Mouse (Mus musculus) midbrain, embryonic 10.5 days (tissue): ENCODE data around the gene Dlg2. TPM values are rescaled to one million over a fixed set of nuclear protein-coding genes. Genes with fewer than 3 reads are reported as not detected.

ENCODE experiments used
- DNase-seq: peaks from one replicate; pipeline ENCODE4 v3.0.0-alpha.2; 2017; ENCODE audit warnings: low spot score
- H3K27ac ChIP-seq: fragments of 300-500 bp; sonication (generic); replicated peaks from 2 replicates; pipeline ENCODE4 v1.5.1; 2016; ENCODE audit warnings: mild to moderate bottlenecking
- H3K27me3 ChIP-seq: fragments of 300-500 bp; sonication (generic); 2 replicates; pipeline ENCODE4 v1.6.1; 2016; ENCODE audit warnings: low read depth, mild to moderate bottlenecking; ENCODE audit not compliant: poor library complexity, severe bottlenecking
- H3K36me3 ChIP-seq: fragments of 300-500 bp; sonication (generic); 2 replicates; pipeline ENCODE4 v1.6.1; 2016; ENCODE audit warnings: mild to moderate bottlenecking, moderate library complexity
- H3K4me1 ChIP-seq: fragments of 300-500 bp; sonication (generic); 2 replicates; pipeline ENCODE4 v1.6.1; 2016
- H3K4me3 ChIP-seq: fragments of 300-500 bp; sonication (generic); 2 replicates; pipeline ENCODE4 v1.5.1; 2016; ENCODE audit warnings: mild to moderate bottlenecking, moderate library complexity
- H3K9me3 ChIP-seq: fragments of 300-500 bp; sonication (generic); replicated peaks from 2 replicates; pipeline ENCODE4 v1.6.1; 2016; ENCODE audit warnings: mild to moderate bottlenecking
- WGBS: fragments of 180-500 bp; shearing (Covaris S2); methylation state at CpG from one replicate; pipeline ENCODE4 v1.1.7; 2016; 5-methylcytosine and 5-hydroxymethylcytosine counted together
- polyA plus RNA-seq: library from polyadenylated mRNA; unstranded; fragments of >200 nt; fragmentation: Nextera tagmentation; extraction: Ambion mirVana; gene quantifications from 2 replicates; pipeline ENCODE4 v1.2.1, GENCODE M21; 2016

Gene Dlg2
- polyA plus RNA-seq, 1 experiment from 2014 or later: 1.1 TPM

DNA sequence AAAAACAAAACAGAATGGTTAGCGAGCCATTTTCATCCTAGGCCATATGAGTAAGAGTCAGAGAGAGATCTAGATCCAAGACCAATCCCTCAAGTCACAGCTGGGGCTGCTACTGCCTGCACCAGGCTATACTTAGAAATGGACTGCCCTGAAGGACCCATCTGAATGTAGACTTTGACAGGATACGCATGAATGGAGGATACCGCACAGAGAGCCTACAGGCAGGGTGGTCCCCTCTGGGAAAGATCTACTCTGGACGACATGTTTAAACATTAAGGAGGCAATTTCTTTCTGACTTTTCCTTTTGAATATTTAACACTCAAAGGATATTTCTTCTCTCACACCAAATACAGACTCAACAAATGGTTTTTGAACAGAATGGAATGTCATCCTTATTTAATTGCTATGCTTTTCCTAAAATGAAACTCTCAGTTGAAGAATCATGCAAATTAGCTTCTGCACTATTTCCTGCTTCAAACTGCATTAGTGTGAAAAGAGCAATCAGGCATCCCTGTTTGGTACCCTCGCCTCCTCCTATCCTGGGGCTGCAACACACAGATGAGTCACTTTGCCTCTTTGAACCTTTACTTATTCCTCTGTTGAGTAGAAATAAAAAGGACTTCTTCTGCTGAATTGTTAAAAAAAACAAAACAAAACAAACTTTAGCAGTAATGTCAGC, 1856.9 kb downstream of the Dlg2 start:
- 85% methylated on average over 5 of the region's 5 CpGs for WGBS
- no peak for DNase-seq
- Histone ChIP-seq H3K27me3 (no peaks in the 10 kb centered on the region), H3K9me3 (no peaks in the 10 kb centered on the region), H3K36me3 (no peaks in the 10 kb centered on the region), H3K4me3 (no peak overlapping the region), H3K27ac (no peak overlapping the region), H3K4me1 (no peaks in the 10 kb centered on the region)

DNA sequence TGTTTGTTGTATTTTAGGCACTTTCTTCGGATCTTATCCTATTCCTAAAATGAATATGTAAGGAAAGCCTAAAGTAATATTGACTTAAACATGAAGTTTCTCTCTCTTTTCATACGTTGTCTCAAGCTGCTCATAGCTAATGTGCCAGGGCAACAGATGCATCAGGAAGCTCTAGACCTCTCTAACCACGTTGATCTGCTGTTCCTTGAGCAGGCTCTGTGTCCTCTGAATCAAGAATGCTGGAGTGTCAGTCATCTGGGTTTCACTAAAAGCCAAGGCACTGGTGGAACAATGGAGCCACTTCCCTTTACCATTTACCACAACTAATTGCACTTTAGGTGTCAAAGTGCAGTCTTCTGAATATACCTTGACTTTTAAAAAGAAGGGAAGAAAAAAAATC, 1880.1 kb downstream of the Dlg2 start:
- no peaks in the 10 kb centered on the region for H3K4me1 ChIP-seq
- 86% methylated on average over 3 of the region's 3 CpGs for WGBS

DNA sequence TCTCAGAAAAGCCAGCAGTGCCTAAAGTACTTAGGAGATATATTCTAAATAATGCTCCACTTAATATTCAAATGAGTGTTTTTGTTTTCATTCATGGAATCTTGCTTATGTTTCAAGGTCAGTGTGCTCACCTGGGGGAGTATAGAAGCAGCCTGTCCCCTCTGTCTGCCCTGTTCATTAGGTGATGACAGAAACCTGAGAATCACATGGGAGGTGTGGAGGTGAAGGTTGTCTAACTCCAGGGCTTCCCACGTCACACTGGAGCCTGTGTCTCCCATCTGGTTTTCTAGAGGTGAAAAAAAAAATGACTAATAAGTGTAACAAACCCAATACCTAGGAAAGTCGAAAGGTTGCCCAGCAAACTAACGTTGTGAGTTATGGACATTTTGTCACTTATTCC, 1886.9 kb downstream of the Dlg2 start:
- H3K9me3 ChIP-seq: no peaks in the 10 kb centered on the region
- H3K4me1 ChIP-seq: no peaks in the 10 kb centered on the region
- H3K27me3 ChIP-seq: no peaks in the 10 kb centered on the region
- no peak for DNase-seq
- H3K4me3 ChIP-seq: no peak overlapping the region
- no peaks in the 10 kb centered on the region for H3K36me3 ChIP-seq
- 77% methylated on average over 3 of the region's 3 CpGs for WGBS
- H3K27ac ChIP-seq: no peak overlapping the region

More for the DNA sequence above, 1880.1 kb downstream of the Dlg2 start:
- H3K27me3 ChIP-seq: no peaks in the 10 kb centered on the region
- no peak overlapping the region for H3K27ac ChIP-seq
- DNase-seq: no peak
- no peaks in the 10 kb centered on the region for H3K36me3 ChIP-seq
- no peaks in the 10 kb centered on the region for H3K9me3 ChIP-seq
- no peak overlapping the region for H3K4me3 ChIP-seq

DNA sequence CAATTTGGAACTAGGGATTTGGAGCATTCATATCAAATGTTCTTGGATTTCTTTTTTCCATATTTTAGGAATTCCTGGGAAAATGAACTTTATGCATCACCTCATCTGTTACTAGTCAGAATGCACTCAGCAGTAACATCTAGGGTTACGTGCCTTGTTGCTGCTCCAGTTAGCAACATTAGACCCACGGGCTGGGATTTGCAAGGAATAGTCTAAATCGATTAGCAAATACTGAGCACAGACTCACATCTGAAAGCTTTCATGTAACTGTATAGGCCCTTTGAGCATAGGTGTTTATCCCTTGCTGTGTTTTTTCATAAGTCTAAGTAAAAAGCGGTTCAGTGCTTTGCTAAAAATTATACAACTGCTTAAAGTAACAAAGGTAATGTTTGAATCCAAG, 1887.3 kb downstream of the Dlg2 start:
- no peak for DNase-seq
- Histone ChIP-seq H3K4me1 (no peaks in the 10 kb centered on the region), H3K27ac (no peak overlapping the region), H3K9me3 (no peaks in the 10 kb centered on the region), H3K36me3 (no peaks in the 10 kb centered on the region), H3K27me3 (no peaks in the 10 kb centered on the region), H3K4me3 (no peak overlapping the region)
- WGBS: 88% methylated on average over 4 of the region's 4 CpGs

DNA sequence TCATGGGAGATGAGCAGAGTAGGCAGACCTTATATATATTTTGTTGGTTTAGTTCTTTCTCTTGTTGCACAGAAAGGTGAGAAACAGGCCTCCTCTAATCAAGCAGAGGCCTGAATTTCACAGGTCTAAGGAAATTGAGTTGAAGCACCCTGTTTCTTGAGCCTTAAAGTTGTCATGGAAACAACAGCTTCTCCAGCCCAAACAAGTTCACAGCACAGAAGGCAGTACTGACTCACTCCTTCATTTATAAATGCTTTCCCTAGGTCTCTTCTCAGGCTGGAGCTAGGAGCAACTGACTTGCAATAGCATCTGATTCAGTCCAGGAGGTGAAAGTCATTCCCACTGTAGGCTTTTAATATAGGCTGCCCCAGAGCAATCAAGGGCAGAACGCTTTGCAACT, 1890.6 kb downstream of the Dlg2 start:
- H3K27me3 ChIP-seq: no peaks in the 10 kb centered on the region

DNA sequence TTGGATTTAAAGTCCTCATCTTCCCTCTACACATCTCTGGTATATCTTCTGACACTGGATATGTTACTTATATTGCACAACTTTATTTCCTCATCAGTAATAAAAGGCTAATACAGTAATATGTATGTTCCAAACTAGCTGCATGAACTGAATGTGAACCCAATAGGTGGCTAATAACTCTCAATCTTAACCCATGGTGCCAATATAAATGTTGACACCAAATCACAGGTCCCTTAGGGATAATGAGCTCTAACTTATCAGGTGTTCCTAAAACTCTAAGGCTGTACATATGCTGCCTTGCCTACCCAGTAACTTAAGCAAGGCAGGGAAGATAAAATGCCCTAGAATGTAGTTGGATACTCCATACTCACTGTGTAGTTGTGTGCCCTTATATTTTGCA, 1894.0 kb downstream of the Dlg2 start:
- Histone ChIP-seq H3K27me3 (no peaks in the 10 kb centered on the region), H3K4me3 (no peak overlapping the region), H3K27ac (no peak overlapping the region), H3K4me1 (no peaks in the 10 kb centered on the region), H3K36me3 (no peaks in the 10 kb centered on the region), H3K9me3 (no peaks in the 10 kb centered on the region)
- no peak for DNase-seq

More for the DNA sequence above, 1890.6 kb downstream of the Dlg2 start:
- no peaks in the 10 kb centered on the region for H3K36me3 ChIP-seq
- H3K4me1 ChIP-seq: no peaks in the 10 kb centered on the region
- no peak for DNase-seq
- H3K4me3 ChIP-seq: no peak overlapping the region
- 85% methylated on average over 1 of the region's 1 CpGs for WGBS
- H3K9me3 ChIP-seq: no peaks in the 10 kb centered on the region
- H3K27ac ChIP-seq: no peak overlapping the region

DNA sequence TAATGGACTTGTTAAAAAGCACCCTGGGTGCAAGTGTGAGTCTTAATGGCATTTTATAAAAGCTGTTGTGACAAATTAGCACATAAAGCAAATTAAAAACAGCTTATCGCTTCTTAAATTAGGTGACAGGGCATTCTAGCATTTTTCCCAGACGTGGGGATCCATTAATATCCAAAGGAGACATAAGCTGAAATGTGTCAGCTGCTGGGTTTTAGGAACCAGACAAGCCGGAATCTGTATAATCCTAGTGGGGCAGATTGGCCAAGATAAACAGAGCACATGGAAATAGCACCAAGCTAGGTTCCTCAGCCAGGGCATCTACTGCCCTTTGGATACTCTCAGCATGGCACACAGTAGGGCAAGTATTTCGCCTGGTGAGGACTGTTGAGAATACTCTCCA, 1895.2 kb downstream of the Dlg2 start:
- no peaks in the 10 kb centered on the region for H3K27me3 ChIP-seq
- DNase-seq: no peak
- 79% methylated on average over 4 of the region's 4 CpGs for WGBS
- H3K27ac ChIP-seq: no peak overlapping the region
- no peaks in the 10 kb centered on the region for H3K9me3 ChIP-seq
- H3K4me3 ChIP-seq: no peak overlapping the region
- H3K4me1 ChIP-seq: no peaks in the 10 kb centered on the region
- H3K36me3 ChIP-seq: no peaks in the 10 kb centered on the region

DNA sequence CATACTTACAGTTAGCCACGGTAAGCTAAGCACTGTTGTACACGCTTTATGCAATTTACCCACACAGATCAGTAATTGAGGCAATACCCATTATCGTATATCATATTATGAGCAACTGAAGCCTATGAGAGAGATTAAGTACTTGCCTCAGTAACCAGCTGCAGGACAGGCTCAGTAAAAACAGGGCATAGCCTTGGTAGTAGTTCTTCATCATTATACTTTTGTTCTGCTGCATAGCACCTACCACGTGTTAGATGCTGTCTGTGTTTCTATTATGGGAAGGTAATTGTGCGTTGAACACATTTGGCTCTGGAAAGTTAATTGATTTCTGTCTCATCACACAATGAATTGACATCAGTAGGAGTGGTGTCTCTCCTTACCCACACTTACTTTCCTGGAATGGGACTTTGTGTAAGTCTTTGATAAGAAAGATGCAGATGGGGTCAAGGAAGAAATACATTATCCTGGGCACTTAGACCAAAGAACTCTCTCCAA, 1897.4 kb downstream of the Dlg2 start:
- WGBS: 89% methylated on average over 5 of the region's 5 CpGs
- no peak overlapping the region for H3K4me3 ChIP-seq
- no peaks in the 10 kb centered on the region for H3K27me3 ChIP-seq
- no peaks in the 10 kb centered on the region for H3K4me1 ChIP-seq
- no peak for DNase-seq
- no peaks in the 10 kb centered on the region for H3K36me3 ChIP-seq
- no peaks in the 10 kb centered on the region for H3K9me3 ChIP-seq
- no peak overlapping the region for H3K27ac ChIP-seq

DNA sequence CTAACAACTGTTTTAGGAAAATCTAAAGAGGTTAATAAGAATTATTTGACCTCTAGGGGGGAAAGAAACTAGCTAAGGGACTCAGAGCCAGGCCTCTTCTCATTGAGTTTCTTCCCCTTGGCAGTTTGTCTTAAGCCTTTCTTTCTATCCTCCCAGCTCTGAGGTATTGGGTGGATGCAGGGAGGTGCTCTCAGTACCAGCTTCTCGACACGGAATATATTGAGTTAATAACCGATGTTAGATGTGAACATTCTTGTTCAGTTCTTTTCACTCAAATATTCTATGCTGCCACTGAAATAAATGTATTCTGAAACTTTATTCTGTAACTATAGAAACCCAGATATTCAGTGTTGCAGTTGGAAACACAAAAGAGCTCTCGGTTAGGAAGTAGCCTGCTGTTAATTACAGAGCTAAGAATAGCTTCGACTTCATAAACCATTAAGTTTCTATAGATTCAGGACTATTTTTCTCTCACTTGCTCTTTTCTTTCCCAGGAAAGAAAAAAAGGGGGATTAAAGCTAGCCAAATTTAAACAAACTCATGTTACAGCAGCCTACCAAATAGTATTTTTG, 1907.5 kb downstream of the Dlg2 start:
- Histone ChIP-seq H3K4me3 (no peak overlapping the region), H3K9me3 (no peaks in the 10 kb centered on the region), H3K36me3 (no peaks in the 10 kb centered on the region), H3K27ac (no peak overlapping the region), H3K4me1 (no peaks in the 10 kb centered on the region), H3K27me3 (no peaks in the 10 kb centered on the region)
- DNase-seq: no peak
- WGBS: 75% methylated on average over 5 of the region's 5 CpGs

DNA sequence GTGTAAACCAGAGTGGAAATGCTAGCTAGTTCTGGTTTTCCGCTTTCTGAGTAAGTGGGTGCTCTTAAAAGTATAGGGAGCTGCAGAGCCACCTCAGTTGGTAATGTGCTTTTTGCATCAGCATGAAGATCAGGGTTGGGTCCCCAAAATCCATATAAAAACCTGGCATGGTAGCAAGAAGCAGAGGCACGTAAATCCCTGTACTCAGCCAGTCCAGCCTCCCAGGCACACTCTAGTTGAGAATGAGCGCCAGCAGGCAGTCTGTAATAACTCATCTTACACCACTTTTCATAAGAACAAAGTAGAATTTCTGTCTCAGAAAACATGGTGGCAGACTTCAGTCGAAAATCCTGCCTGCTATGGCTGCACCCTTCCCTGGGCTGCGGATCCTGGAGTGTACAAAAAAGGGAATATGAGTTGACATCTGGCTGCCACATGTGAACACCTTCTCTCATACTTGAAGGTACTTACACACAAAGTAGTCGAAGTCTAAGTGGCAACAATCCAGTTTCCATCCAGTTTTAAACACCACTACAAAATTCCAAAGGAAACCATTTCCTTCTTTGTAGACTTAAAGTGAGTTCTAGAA, 1915.7 kb downstream of the Dlg2 start:
- no peaks in the 10 kb centered on the region for H3K9me3 ChIP-seq
- no peaks in the 10 kb centered on the region for H3K36me3 ChIP-seq
- no peaks in the 10 kb centered on the region for H3K27me3 ChIP-seq
- no peaks in the 10 kb centered on the region for H3K4me1 ChIP-seq
- WGBS: 82% methylated on average over 6 of the region's 6 CpGs
- H3K27ac ChIP-seq: no peak overlapping the region
- no peak for DNase-seq
- H3K4me3 ChIP-seq: no peak overlapping the region

DNA sequence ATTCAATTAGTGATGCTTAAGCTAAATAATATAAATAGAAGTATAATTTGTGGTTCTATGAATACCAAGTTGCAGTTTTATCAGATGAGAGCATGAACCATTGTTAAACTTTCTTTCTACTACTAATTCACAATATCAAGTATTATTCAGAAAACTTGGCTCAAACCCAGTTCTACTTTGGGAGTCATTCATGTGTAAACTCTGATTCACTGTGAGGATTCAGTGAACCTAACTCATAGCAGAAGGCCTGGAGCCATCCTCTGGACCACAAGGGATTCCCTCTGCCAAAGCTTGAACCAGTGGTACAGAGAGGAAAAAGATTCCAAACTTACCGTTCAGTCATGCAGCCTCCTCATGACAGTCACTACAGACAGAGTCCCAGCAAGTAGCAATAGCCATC, 1920.3 kb downstream of the Dlg2 start:
- no peaks in the 10 kb centered on the region for H3K4me1 ChIP-seq
- DNase-seq: no peak
- WGBS: 93% methylated on average over 1 of the region's 1 CpGs
- H3K36me3 ChIP-seq: no peaks in the 10 kb centered on the region
- no peaks in the 10 kb centered on the region for H3K9me3 ChIP-seq
- no peak overlapping the region for H3K27ac ChIP-seq
- H3K4me3 ChIP-seq: no peak overlapping the region
- no peaks in the 10 kb centered on the region for H3K27me3 ChIP-seq

DNA sequence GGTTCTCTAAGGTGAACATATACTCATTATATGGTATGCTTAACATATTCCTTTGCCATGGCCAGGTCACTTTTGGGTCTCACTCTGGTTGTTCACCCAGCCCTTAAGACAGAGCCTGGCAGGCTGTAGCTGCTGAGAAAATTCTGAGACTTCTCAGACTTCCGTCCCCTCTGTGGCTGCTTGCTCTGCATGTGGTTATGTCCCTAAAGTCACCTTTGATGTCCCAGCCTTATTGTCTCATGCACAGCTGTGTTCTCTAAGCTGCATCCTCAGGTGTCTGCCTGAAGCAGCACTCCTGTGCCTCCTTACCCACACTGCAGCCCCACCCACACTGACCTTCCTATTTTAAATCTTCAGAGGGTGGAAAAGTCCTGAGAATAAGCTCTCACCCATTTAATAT, 1922.4 kb downstream of the Dlg2 start:
- H3K27ac ChIP-seq: no peak overlapping the region
- H3K4me3 ChIP-seq: no peak overlapping the region
- H3K9me3 ChIP-seq: no peaks in the 10 kb centered on the region
- no peaks in the 10 kb centered on the region for H3K27me3 ChIP-seq
- no peaks in the 10 kb centered on the region for H3K36me3 ChIP-seq
- H3K4me1 ChIP-seq: no peaks in the 10 kb centered on the region
- DNase-seq: no peak
- WGBS: 62% methylated on average over 1 of the region's 1 CpGs

DNA sequence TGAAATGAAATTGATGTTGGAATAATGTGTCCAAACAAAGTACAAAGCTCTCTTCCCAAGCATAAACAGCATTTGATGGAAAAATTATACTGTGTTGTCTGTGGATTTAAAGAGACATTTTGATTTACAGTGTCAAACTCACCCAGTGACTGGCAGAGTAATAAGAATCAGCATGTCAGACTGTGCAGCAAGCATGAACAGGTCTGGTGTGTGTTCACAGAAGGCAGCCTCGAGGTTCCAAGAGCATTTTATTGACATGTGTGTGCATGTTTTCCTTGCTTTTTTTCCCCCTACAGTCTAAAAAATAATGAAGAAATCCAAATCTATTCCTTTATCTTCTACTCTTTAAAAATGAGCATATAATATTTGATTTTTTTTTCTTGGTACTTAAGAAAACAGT, 1924.1 kb downstream of the Dlg2 start:
- Histone ChIP-seq H3K9me3 (no peaks in the 10 kb centered on the region), H3K27ac (no peak overlapping the region), H3K4me1 (no peaks in the 10 kb centered on the region), H3K27me3 (no peaks in the 10 kb centered on the region), H3K4me3 (no peak overlapping the region), H3K36me3 (no peaks in the 10 kb centered on the region)
- no peak for DNase-seq
- WGBS: 76% methylated on average over 1 of the region's 1 CpGs
